Mouse (Mus musculus) kidney, adult 2 months (tissue): ENCODE results near the gene Adcy5.

Source experiments
- CTCF ChIP-seq: fragments of 200-500 bp; conservative IDR thresholded peaks from 2 replicates; pipeline ENCODE4 v1.5.1; 2011; ENCODE audit warnings: low read depth, mild to moderate bottlenecking, control low read depth, low read length, moderate library complexity, mixed read lengths; ENCODE audit not compliant: insufficient read depth, insufficient read length
- POLR2A ChIP-seq: fragments of 200-500 bp; IDR thresholded peaks from one replicate; pipeline ENCODE4 v1.6.1; 2011; ENCODE audit warnings: low read depth, low read length, control low read depth

GRCm38 (mm10) chr16:35110410-35111142 is 44.1 kb upstream of the Adcy5 start:
- TF ChIP-seq POLR2A (no peak), CTCF (peak; percentile 98)
